Mouse (Mus musculus): ENCODE results near the gene Slc37a3. TPM values are rescaled to one million over a fixed set of nuclear protein-coding genes. Genes with fewer than 3 reads are reported as not detected.
"Not testable (repeated sequence)": the region's sequence is repeated elsewhere in the genome, so short reads cannot be mapped to it uniquely, and the experiment has no call there.

Slc37a3 gene
- polyA plus RNA-seq, 1 experiment from 2014 or later = 36.6 TPM

DNA sequence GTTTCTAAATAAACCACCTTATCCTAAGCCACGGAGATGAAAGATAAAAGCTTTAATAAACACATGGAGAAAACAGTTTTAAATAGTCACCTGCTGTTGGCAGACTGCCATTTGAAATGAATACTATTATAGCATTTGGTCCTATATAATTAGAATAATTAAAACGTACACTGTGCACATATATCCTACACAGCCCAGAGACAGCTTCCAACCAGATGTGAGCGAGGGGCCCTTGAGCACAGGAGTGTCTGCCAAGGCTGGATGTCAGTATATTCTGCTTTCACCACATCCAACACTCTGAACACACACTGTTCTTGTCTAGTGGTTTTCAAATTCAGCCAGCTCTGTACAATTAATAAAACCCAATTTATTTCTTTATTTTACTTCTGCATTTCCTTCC lies 7.8 kb downstream of the Slc37a3 start:
- DNase-seq (no peak), ATAC-seq (ENCODE audit: insufficient read depth) (no peak)
- no peak overlapping the region for H3K4me3 ChIP-seq (ENCODE audit: low read depth, low read length)
- no peaks in the 10 kb centered on the region for H3K27me3 ChIP-seq (ENCODE audit: insufficient read depth, low read length)
- no peak overlapping the region for H3K9ac ChIP-seq
- H3K4me1 ChIP-seq (ENCODE audit: insufficient read depth) = no peaks in the 10 kb centered on the region
- no peak for TF ChIP-seq CTCF (IDR thresholded peaks at IDR 0.05; ENCODE audit: low read depth)
- no peak overlapping the region for H3K27ac ChIP-seq (ENCODE audit: low read depth)
- H3K36me3 ChIP-seq (ENCODE audit: insufficient read depth) = peaks cover 11% of the 10 kb centered on the region; the same call in 1 of the 2 replicates
- no peak overlapping the region for H3K4me2 ChIP-seq
- no peaks in the 10 kb centered on the region for H3K9me3 ChIP-seq (ENCODE audit: low read depth, low read length)
- WGBS = 76% methylated on average over 3 of the region's 3 CpGs

DNA sequence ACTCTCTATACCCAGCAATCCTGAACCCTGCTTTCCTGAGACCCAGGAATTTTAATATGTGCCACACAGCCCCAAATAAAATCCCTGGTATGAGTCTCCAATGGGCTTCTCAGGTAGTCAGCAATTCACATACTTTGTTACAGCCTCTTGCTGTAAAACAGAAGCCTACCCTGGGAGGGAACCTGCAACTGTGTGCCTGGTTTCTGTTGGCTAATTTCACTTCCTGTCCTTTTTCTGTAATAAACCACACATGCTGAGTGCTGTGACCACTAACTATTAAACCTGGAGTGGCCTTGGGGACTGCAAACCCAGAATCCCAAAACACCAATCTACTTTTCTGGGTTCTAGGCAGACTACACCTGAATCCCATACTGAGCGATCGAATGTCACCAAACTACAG lies 14.8 kb downstream of the Slc37a3 start:
- Histone ChIP-seq H3K9ac (no peak overlapping the region), H3K27ac (ENCODE audit: low read depth) (no peak overlapping the region), H3K4me1 (ENCODE audit: insufficient read depth) (no peaks in the 10 kb centered on the region), H3K9me3 (ENCODE audit: low read depth, low read length) (no peaks in the 10 kb centered on the region), H3K36me3 (ENCODE audit: insufficient read depth) (peaks cover 28% of the 10 kb centered on the region), H3K27me3 (ENCODE audit: insufficient read depth, low read length) (no peaks in the 10 kb centered on the region), H3K4me3 (ENCODE audit: low read depth, low read length) (no peak overlapping the region), H3K4me2 (no peak overlapping the region)
- no peak for DNase-seq
- no peak for ATAC-seq (ENCODE audit: insufficient read depth)
- WGBS = 96% methylated on average over 2 of the region's 2 CpGs
- no peak for TF ChIP-seq CTCF (IDR thresholded peaks at IDR 0.05; ENCODE audit: low read depth)

DNA sequence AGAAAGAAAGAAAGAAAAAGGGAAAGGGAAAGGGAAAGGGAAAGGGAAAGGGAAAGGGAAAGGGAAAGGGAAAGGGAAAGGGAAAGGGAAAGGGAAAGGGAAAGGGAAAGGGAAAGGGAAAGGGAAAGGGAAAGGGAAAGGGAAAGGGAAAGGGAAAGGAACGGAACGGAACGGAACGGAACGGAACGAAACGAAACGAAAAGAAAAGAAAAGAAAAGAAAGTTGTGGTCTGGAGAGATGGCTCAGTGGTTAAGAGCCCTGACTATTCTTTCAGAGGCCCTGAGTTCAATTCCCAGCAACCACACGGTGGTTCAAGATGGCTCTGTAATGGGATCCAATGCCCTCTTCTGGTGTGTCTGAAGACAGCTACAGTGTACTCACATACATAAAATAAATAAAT lies 18.3 kb downstream of the Slc37a3 start:
- not testable (repeated sequence) for H3K27ac ChIP-seq (ENCODE audit: low read depth); H3K27me3 ChIP-seq (ENCODE audit: insufficient read depth, low read length); H3K4me2 ChIP-seq; H3K4me1 ChIP-seq (ENCODE audit: insufficient read depth); ATAC-seq (ENCODE audit: insufficient read depth); H3K9ac ChIP-seq; DNase-seq; H3K4me3 ChIP-seq (ENCODE audit: low read depth, low read length); H3K9me3 ChIP-seq (ENCODE audit: low read depth, low read length)
- peaks cover 39% of the 10 kb centered on the region for H3K36me3 ChIP-seq (ENCODE audit: insufficient read depth)
- WGBS = 96% methylated on average over 9 of the region's 9 CpGs

DNA sequence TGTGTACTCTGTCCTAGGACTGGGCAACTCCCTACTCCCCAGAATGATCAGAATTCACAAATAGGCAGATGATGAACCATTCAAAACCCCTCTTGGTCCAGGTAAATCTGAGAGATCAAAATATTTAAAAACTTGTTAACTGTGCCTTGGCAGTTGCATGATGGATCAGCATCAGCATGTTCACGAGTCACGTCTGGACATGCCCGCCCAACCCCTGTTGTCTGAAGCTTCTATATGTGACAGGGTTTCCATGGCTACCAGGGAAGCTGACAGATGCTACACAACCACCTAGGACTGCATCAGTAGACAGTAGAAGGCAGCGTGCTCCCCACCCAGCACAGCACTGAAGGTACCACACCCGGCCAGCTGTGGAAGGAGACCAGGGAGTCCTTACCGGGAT lies 28.5 kb downstream of the Slc37a3 start:
- H3K9ac ChIP-seq = no peak overlapping the region
- H3K36me3 ChIP-seq (ENCODE audit: insufficient read depth) = peaks cover 61% of the 10 kb centered on the region
- 0 out of 2 replicates have a peak overlapping the region, but pooled peaks have one; percentile 44 for H3K27ac ChIP-seq (ENCODE audit: low read depth)
- H3K4me1 ChIP-seq (ENCODE audit: insufficient read depth) = no peaks in the 10 kb centered on the region
- no peak overlapping the region for H3K4me3 ChIP-seq (ENCODE audit: low read depth, low read length)
- ATAC-seq (ENCODE audit: insufficient read depth) (no peak), DNase-seq (no peak)
- no peaks in the 10 kb centered on the region for H3K9me3 ChIP-seq (ENCODE audit: low read depth, low read length)
- TF ChIP-seq CTCF (IDR thresholded peaks at IDR 0.05; ENCODE audit: low read depth) = no peak
- 75% methylated on average over 6 of the region's 6 CpGs for WGBS
- H3K4me2 ChIP-seq = no peak overlapping the region
- H3K27me3 ChIP-seq (ENCODE audit: insufficient read depth, low read length) = no peaks in the 10 kb centered on the region

DNA sequence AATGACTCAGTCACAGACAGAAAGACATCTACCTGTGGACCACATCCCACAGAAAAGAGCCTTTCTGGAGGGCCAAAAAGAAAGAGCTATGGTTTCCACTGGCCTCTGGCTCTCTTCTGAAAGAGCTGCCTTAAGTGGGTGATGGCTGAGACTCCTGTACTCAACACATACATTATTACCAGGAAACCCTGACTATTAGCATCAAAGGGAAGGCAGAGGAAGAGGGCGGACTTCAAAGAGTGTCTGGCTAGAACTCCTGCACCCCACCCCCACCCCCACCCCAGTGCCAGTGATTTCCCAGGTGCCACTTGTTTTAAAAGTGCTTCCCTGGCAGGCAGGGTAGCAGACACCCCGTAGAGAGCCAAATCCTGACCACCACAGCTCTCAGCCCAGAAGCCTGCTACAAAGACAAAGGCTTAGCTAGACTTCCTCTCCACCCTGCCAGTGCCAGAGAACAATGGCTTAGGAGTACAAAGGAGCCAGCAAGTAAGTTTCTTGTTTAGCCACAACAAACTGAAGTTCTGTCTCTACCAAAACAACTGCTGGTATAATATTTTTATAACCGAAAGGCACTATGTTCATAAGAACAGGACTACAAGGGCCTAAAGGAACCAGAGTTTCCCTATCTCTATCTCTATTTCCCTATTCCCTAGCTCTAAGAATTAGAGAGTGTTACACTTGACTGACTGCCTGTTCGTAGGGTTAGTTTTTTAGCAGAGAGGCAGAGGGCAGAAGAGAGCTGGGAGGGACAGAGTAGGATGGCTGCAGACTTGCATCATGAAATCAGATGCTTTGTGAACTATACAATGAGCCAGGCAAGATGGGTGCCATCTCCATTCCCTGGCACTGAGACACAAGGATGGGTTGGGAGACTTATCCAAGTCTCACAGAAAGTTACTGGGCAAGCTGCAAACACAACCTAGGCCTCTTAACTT lies 29.3 kb downstream of the Slc37a3 start:
- H3K36me3 ChIP-seq (ENCODE audit: insufficient read depth) = peaks cover 61% of the 10 kb centered on the region

DNA sequence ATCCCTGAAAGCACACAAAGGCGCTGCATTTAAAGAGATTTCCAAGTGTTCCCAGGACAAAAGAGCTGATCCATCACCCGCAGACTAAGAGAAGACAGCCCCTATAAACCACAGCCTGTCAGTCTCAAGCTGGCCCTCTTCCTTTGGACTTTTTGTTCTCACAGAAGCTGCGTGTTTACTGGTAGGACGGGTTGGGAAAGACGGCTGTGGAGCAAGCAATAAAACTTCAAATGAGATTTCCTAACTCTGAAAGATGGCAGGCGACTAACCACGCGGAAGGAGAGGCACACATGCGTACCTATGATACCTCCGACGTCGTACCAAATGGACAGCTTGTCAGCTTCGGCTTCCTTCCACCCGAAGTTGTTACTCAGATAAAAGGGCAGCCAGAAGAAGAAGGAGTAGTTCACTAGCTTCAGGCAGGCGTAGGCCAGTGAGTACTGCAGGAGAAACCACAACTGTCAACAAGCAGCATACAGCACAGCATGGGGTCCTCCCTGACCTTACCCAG lies 30.4 kb downstream of the Slc37a3 start:
- H3K27me3 ChIP-seq (ENCODE audit: insufficient read depth, low read length) = no peaks in the 10 kb centered on the region
- no peaks in the 10 kb centered on the region for H3K9me3 ChIP-seq (ENCODE audit: low read depth, low read length)
- H3K4me2 ChIP-seq = no peak overlapping the region
- WGBS = 26% methylated on average over 15 of the region's 15 CpGs
- no peak for TF ChIP-seq CTCF (IDR thresholded peaks at IDR 0.05; ENCODE audit: low read depth)
- no peaks in the 10 kb centered on the region for H3K4me1 ChIP-seq (ENCODE audit: insufficient read depth)
- H3K9ac ChIP-seq = no peak overlapping the region
- DNase-seq (peak; percentile 15), ATAC-seq (ENCODE audit: insufficient read depth) (no peak)
- H3K27ac ChIP-seq (ENCODE audit: low read depth) = no peak overlapping the region
- peaks cover 68% of the 10 kb centered on the region for H3K36me3 ChIP-seq (ENCODE audit: insufficient read depth)
- no peak overlapping the region for H3K4me3 ChIP-seq (ENCODE audit: low read depth, low read length)

More for the DNA sequence above, 29.3 kb downstream of the Slc37a3 start:
- H3K9me3 ChIP-seq (ENCODE audit: low read depth, low read length) = no peaks in the 10 kb centered on the region
- DNase-seq = peak; percentile 32
- no peaks in the 10 kb centered on the region for H3K4me1 ChIP-seq (ENCODE audit: insufficient read depth)
- H3K4me3 ChIP-seq (ENCODE audit: low read depth, low read length) = no peak overlapping the region
- WGBS = 43% methylated on average over 4 of the region's 4 CpGs
- TF ChIP-seq CTCF (IDR thresholded peaks at IDR 0.05; ENCODE audit: low read depth) = 0 out of 2 replicates have a peak, but pooled peaks have one; percentile 12
- no peaks in the 10 kb centered on the region for H3K27me3 ChIP-seq (ENCODE audit: insufficient read depth, low read length)
- peak overlapping the region; percentile 44 for H3K27ac ChIP-seq (ENCODE audit: low read depth)
- H3K9ac ChIP-seq = no peak overlapping the region
- H3K4me2 ChIP-seq = no peak overlapping the region
- no peak for ATAC-seq (ENCODE audit: insufficient read depth)

DNA sequence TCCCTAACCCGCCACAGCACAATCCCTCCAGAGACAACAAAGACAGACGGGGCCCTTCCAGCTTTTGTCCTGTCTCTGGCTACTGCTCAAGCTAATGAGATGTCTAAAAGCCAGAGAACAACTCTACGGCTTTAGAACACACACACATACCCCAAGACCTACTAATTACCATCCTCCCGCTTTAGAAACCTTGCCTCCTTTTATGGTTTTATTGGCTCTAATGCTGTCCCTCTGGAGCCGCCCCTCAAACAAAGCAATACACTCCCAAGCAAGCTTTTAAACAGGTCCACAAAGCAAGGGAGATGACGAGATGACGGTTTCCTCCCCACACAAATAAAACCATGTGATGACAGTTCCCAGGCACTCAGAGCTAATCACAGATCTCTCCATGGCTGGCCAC lies 32.0 kb downstream of the Slc37a3 start:
- 76% methylated on average over 7 of the region's 7 CpGs for WGBS
- Histone ChIP-seq H3K9me3 (ENCODE audit: low read depth, low read length) (no peaks in the 10 kb centered on the region), H3K9ac (no peak overlapping the region), H3K4me1 (ENCODE audit: insufficient read depth) (no peaks in the 10 kb centered on the region), H3K36me3 (ENCODE audit: insufficient read depth) (peaks cover 62% of the 10 kb centered on the region), H3K4me3 (ENCODE audit: low read depth, low read length) (no peak overlapping the region), H3K4me2 (no peak overlapping the region), H3K27me3 (ENCODE audit: insufficient read depth, low read length) (no peaks in the 10 kb centered on the region), H3K27ac (ENCODE audit: low read depth) (no peak overlapping the region)
- DNase-seq (no peak), ATAC-seq (ENCODE audit: insufficient read depth) (no peak)
- no peak for TF ChIP-seq CTCF (IDR thresholded peaks at IDR 0.05; ENCODE audit: low read depth)

Measured in lung, embryonic 14.5 days (tissue).